Mouse (Mus musculus): ENCODE measurements at regions not wholly inside any gene's neighbourhood (a gene's known extent, or its start where the extent isn't known, plus 50 kb on each side); places are given as distances from the start of the nearest gene placed in this dataset.

- H3K4me3 ChIP-seq (ENCODE audit: insufficient read depth, low read depth, low read length), result no peak overlapping the region
- no peak for TF ChIP-seq POLR2A (IDR thresholded peaks at IDR 0.05; ENCODE audit: insufficient read depth, low read depth, low read length)
- TF ChIP-seq CTCF (IDR thresholded peaks at IDR 0.05; ENCODE audit: insufficient read depth, low read depth, low read length), result no peak
- H3K27ac ChIP-seq (ENCODE audit: insufficient read depth, low read depth, low read length), result no peak overlapping the region
- H3K4me1 ChIP-seq (ENCODE audit: control insufficient read depth, insufficient read depth, low read length), result no peaks in the 10 kb centered on the region
Measured at GRCm38 (mm10) chr11:112878436-112878835, 96.4 kb downstream of the Sox9 start.

- 92% methylated on average over 3 of the region's 3 CpGs for WGBS
- Histone ChIP-seq H3K4me3 (ENCODE audit: insufficient read depth, low read depth, low read length) (no peak overlapping the region), H3K27ac (ENCODE audit: insufficient read depth, low read depth, low read length) (no peak overlapping the region), H3K4me1 (ENCODE audit: control insufficient read depth, insufficient read depth, low read length) (no peaks in the 10 kb centered on the region)
- TF ChIP-seq CTCF (IDR thresholded peaks at IDR 0.05; ENCODE audit: insufficient read depth, low read depth, low read length) (no peak), POLR2A (IDR thresholded peaks at IDR 0.05; ENCODE audit: insufficient read depth, low read depth, low read length) (no peak)
Measured at GRCm38 (mm10) chr11:112880736-112881135, 98.7 kb downstream of the Sox9 start.

GRCm38 (mm10) chr11:112885336-112885940 lies 103.4 kb downstream of the Sox9 start:
- Histone ChIP-seq H3K4me1 (ENCODE audit: control insufficient read depth, insufficient read depth, low read length) (no peaks in the 10 kb centered on the region), H3K4me3 (ENCODE audit: insufficient read depth, low read depth, low read length) (no peak overlapping the region), H3K27ac (ENCODE audit: insufficient read depth, low read depth, low read length) (no peak overlapping the region)
- WGBS, result 88% methylated on average over 9 of the region's 9 CpGs
- TF ChIP-seq CTCF (IDR thresholded peaks at IDR 0.05; ENCODE audit: insufficient read depth, low read depth, low read length), result no peak
- no peak for TF ChIP-seq POLR2A (IDR thresholded peaks at IDR 0.05; ENCODE audit: insufficient read depth, low read depth, low read length)

GRCm38 (mm10) chr11:112886139-112886538 lies 104.1 kb downstream of the Sox9 start:
- WGBS, result 92% methylated on average over 16 of the region's 16 CpGs
- Histone ChIP-seq H3K27ac (ENCODE audit: insufficient read depth, low read depth, low read length) (no peak overlapping the region), H3K4me1 (ENCODE audit: control insufficient read depth, insufficient read depth, low read length) (no peaks in the 10 kb centered on the region), H3K4me3 (ENCODE audit: insufficient read depth, low read depth, low read length) (no peak overlapping the region)
- TF ChIP-seq POLR2A (IDR thresholded peaks at IDR 0.05; ENCODE audit: insufficient read depth, low read depth, low read length) (no peak), CTCF (IDR thresholded peaks at IDR 0.05; ENCODE audit: insufficient read depth, low read depth, low read length) (no peak)

- Histone ChIP-seq H3K4me3 (ENCODE audit: insufficient read depth, low read depth, low read length) (no peak overlapping the region), H3K27ac (ENCODE audit: insufficient read depth, low read depth, low read length) (no peak overlapping the region), H3K4me1 (ENCODE audit: control insufficient read depth, insufficient read depth, low read length) (no peaks in the 10 kb centered on the region)
- WGBS, result 99% methylated on average over 6 of the region's 6 CpGs
- no peak for TF ChIP-seq CTCF (IDR thresholded peaks at IDR 0.05; ENCODE audit: insufficient read depth, low read depth, low read length)
Measured at GRCm38 (mm10) chr11:112889760-112890159, 107.7 kb downstream of the Sox9 start.

GRCm38 (mm10) chr11:112897597-112897996 lies 115.6 kb downstream of the Sox9 start:
- Histone ChIP-seq H3K4me3 (ENCODE audit: insufficient read depth, low read depth, low read length) (no peak overlapping the region), H3K4me1 (ENCODE audit: control insufficient read depth, insufficient read depth, low read length) (no peaks in the 10 kb centered on the region), H3K27ac (ENCODE audit: insufficient read depth, low read depth, low read length) (no peak overlapping the region)
- WGBS, result 94% methylated on average over 2 of the region's 2 CpGs
- TF ChIP-seq CTCF (IDR thresholded peaks at IDR 0.05; ENCODE audit: insufficient read depth, low read depth, low read length) (no peak), POLR2A (IDR thresholded peaks at IDR 0.05; ENCODE audit: insufficient read depth, low read depth, low read length) (no peak)

- H3K27ac ChIP-seq (ENCODE audit: insufficient read depth, low read depth, low read length), result no peak overlapping the region
- no peaks in the 10 kb centered on the region for H3K4me1 ChIP-seq (ENCODE audit: control insufficient read depth, insufficient read depth, low read length)
- no peak overlapping the region for H3K4me3 ChIP-seq (ENCODE audit: insufficient read depth, low read depth, low read length)
- TF ChIP-seq POLR2A (IDR thresholded peaks at IDR 0.05; ENCODE audit: insufficient read depth, low read depth, low read length) (no peak), CTCF (IDR thresholded peaks at IDR 0.05; ENCODE audit: insufficient read depth, low read depth, low read length) (no peak)
- WGBS, result 56% methylated on average over 3 of the region's 3 CpGs
Measured at GRCm38 (mm10) chr11:112902618-112903017, 120.6 kb downstream of the Sox9 start.

GRCm38 (mm10) chr11:112910309-112910708 lies 128.3 kb downstream of the Sox9 start:
- Histone ChIP-seq H3K27ac (ENCODE audit: insufficient read depth, low read depth, low read length) (no peak overlapping the region), H3K4me3 (ENCODE audit: insufficient read depth, low read depth, low read length) (no peak overlapping the region), H3K4me1 (ENCODE audit: control insufficient read depth, insufficient read depth, low read length) (peaks cover 5% of the 10 kb centered on the region; the same call in 1 of the 2 replicates)
- no peak for TF ChIP-seq CTCF (IDR thresholded peaks at IDR 0.05; ENCODE audit: insufficient read depth, low read depth, low read length)
- TF ChIP-seq POLR2A (IDR thresholded peaks at IDR 0.05; ENCODE audit: insufficient read depth, low read depth, low read length), result no peak
- WGBS, result 93% methylated on average over 5 of the region's 5 CpGs

- WGBS, result 71% methylated on average over 3 of the region's 3 CpGs
- TF ChIP-seq CTCF (IDR thresholded peaks at IDR 0.05; ENCODE audit: insufficient read depth, low read depth, low read length) (no peak), POLR2A (IDR thresholded peaks at IDR 0.05; ENCODE audit: insufficient read depth, low read depth, low read length) (no peak)
- peaks cover 5% of the 10 kb centered on the region; the same call in 1 of the 2 replicates for H3K4me1 ChIP-seq (ENCODE audit: control insufficient read depth, insufficient read depth, low read length)
- H3K4me3 ChIP-seq (ENCODE audit: insufficient read depth, low read depth, low read length), result no peak overlapping the region
- no peak overlapping the region for H3K27ac ChIP-seq (ENCODE audit: insufficient read depth, low read depth, low read length)
Measured at GRCm38 (mm10) chr11:112912875-112913274, 130.9 kb downstream of the Sox9 start.

GRCm38 (mm10) chr11:112916923-112917322 lies 134.9 kb downstream of the Sox9 start:
- WGBS, result 94% methylated on average over 1 of the region's 1 CpGs
- no peak overlapping the region for H3K27ac ChIP-seq (ENCODE audit: insufficient read depth, low read depth, low read length)
- no peak overlapping the region for H3K4me3 ChIP-seq (ENCODE audit: insufficient read depth, low read depth, low read length)
- peaks cover 5% of the 10 kb centered on the region; the same call in 1 of the 2 replicates for H3K4me1 ChIP-seq (ENCODE audit: control insufficient read depth, insufficient read depth, low read length)
- TF ChIP-seq CTCF (IDR thresholded peaks at IDR 0.05; ENCODE audit: insufficient read depth, low read depth, low read length) (no peak), POLR2A (IDR thresholded peaks at IDR 0.05; ENCODE audit: insufficient read depth, low read depth, low read length) (no peak)

Data from olfactory bulb, adult 2 months (tissue).